Mouse (Mus musculus): ENCODE measurements around the gene Ccdc144b.

GRCm38 (mm10) chr3:36011239-36011638, 42.1 kb downstream of the Ccdc144b start:
- TF ChIP-seq HCFC1 (IDR thresholded peaks at IDR 0.05; ENCODE audit: borderline replicate concordance, insufficient read depth, low read length), result no peak
- no peak for TF ChIP-seq CHD2 (IDR thresholded peaks at IDR 0.05; ENCODE audit: low read depth, low read length)
- TF ChIP-seq MAFK (IDR thresholded peaks at IDR 0.05; ENCODE audit: insufficient read depth, low read depth, low read length), result no peak
- no peak for TF ChIP-seq ZNF384 (IDR thresholded peaks at IDR 0.05; ENCODE audit: low read depth, low read length)
